Mouse (Mus musculus) kidney, adult 9 months (tissue): Measurements from ENCODE around the gene Nacc1.

Source experiments
- DNase-seq: peaks from one replicate; pipeline ENCODE4 v3.0.0; 2022

Gene Nacc1

GRCm38 (mm10) chr8:84661458-84661871 lies 26.2 kb downstream of the Nacc1 start:
- DNase-seq = peak; percentile 88

DNA sequence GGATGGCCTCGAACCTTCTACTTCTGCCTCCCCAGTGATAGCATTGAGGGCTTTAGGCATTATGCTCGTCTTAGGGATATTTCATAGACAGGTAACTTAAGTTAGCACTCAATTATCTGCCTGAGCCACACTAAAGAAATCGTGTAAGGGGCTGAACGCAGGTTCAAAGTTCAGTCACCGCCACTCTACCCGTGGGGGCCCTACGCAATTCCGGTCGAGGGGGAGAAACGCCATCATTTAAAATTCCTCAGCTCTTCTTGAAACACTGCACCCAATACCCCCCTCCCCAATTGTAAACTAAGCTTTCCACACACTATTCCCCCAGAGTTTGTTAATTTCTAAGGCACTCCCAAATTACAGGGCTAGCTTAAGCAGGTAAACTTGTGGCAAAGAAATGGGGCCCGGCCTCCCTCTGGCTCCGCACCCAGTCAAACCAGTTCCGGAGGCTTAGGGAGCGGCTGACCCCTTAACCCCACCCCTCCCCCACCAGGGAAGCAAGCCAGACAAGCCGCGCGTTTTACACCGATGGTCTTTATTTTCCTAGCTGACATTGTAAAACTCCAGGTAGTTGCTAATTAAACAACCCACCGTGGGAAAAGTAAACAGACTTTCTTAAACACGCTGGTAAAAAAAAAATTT lies 26.7 kb downstream of the Nacc1 start:
- DNase-seq = peak; percentile 73

DNA sequence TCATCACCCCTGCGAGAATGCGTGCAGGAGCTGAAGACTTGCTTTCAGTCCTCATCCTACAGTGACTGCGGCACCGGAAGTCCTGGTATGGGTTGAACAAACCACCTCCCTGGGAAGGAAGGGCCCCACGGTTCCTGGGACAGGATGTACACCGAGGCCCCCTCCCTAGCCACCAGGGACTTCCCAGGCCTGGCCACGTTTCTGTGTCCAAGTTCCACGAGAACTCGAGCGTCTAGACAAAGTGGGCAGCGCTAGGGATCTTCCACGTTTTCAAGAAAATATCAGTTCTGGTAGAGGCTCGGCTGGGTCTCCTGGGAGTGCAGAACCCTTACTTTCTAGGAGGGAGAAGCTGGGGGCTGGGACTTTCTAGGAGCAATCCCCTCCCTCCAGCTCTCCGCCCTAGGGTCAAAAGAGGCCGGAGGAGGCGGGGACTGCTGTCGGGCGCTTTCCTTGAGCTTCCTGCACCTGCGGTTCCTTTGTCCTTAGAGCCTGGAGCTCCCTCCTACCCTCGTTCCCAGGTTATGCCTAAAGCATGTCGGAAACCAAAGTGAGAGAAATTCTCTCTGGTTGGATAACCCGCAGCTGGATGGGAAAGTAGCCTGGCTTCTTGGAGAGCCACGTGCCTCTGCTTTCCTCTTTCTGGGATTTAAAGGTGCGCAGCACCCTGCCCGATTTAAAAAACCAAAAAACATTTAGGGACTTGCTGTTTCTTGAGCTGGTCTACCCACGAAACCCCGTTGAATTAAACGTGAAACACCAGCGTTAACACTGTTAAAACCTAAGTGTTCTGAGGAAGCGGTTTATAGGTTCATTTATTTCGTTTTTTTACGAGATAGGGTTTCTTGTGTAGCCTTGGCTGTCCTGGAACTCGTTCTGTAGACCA lies 27.5 kb downstream of the Nacc1 start:
- DNase-seq = peak; percentile 75

DNA sequence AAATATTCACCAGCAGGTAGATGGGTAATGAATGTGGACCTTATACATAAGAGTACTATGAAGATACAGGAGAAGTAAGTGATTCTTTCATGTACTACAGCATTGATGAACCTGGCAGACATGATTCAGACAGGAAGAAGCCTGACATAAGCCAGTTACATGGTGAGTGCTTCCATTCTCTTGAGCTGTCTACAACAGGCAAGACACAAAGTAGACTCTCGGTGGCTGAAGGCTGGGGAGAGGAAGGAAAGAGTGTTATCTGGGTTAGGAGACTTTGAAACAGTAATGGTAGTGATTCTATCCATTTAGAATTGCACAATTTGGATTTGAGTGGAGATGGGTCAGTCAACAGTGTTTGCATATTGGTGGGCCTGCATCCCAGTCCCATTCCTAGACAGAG lies 28.7 kb downstream of the Nacc1 start:
- no peak for DNase-seq

DNA sequence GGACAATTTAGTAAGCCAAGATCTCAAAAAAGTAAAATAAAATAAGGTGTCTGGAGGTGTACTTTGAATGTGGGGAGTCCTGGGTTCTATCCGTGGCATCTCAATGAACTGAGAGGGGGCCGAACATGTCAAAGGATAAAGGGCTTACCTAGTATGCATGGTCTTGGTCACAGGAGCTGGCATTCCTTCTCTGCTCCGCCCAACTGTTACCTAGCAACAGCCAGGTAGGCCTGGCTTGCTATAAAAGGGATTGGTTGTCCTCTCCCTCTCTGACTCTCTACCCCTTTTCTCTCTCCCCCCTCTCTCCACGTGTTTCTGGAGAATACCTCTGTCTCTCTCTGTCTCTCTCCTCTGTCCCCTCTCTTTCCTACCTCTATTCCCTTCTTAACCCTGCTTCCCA lies 30.0 kb downstream of the Nacc1 start:
- peak; percentile 57 for DNase-seq

DNA sequence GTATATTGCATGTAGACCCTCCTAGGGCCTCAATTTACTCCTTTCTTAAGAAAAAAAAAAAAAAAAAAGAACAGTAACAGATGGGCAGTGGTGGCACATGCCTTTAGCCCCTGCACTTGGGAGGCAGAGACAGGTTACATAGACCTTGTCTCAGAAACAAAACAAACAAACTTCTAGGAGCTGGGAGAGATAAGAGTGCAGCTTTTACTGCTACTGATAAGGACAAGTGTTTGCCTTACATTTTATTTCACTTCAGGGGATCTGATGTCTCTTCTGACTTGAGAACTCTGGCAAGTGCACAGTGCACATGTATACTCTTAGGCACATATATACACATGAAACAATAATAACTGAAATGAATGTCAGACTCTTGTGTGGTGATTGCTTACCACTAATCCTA lies 30.5 kb downstream of the Nacc1 start:
- DNase-seq = no peak

GRCm38 (mm10) chr8:84656641-84657126 lies 31.0 kb downstream of the Nacc1 start:
- peak; percentile 93 for DNase-seq

DNA sequence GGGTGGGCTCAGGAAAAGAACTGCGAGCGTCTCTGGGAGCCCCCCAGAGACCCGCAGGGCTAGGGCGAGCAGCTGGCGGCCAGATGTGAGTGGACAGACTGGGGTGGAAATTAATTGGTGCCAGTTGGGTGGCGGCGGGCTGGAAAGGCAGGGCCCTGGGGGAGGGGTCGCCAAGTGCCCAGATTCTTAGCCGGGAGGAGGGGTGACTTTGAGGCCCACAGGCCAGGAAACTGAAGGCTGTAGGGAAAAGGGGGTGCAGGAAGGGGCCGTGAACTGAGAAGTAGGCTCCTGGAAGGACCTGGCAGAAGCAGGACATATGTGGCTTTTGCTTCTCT lies 31.5 kb downstream of the Nacc1 start:
- no peak for DNase-seq

DNA sequence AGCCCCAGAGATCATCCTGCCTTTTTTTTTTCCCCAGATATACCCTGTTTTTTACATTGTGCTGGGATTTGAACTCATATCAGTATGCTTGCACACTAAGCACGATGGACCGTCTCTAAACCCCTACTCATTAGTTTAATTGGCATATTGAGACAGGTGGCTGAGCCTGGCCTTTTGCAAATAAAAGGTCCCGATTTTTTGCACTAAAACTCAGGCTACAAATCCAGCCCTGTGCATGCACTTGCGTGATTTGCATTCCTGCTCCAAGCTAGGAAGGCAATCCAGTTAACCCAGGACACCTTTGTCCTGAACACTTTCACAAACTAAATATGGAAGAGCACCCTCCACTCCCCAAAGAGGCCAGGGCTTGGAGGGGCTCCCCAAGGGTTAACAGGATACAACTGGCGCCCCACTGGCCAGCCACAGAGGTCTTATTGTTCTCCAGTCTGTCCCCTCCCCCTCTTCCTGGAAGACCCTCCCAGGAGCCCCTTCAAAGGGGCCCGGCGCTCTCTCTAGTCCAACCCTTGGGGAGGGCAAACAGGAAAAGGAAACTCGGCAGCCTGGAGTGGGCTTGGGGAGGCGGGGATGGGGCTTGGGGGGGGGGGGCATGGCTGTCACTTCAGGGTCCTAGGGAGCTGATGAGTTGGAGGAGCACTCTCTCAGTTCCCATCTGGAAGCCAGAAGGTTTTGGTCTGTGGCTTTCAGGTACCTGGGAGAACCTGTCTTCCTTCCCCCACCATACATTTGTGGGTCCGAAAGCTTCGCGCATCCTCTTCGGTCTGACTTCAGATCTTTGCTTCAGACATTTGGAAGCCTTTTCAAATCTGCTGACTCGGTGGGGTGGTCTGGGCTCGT lies 32.1 kb downstream of the Nacc1 start:
- DNase-seq = no peak

- no peak for DNase-seq
These were observed 33.1 kb downstream of the Nacc1 start for GRCm38 (mm10) chr8:84654597-84654996.

DNA sequence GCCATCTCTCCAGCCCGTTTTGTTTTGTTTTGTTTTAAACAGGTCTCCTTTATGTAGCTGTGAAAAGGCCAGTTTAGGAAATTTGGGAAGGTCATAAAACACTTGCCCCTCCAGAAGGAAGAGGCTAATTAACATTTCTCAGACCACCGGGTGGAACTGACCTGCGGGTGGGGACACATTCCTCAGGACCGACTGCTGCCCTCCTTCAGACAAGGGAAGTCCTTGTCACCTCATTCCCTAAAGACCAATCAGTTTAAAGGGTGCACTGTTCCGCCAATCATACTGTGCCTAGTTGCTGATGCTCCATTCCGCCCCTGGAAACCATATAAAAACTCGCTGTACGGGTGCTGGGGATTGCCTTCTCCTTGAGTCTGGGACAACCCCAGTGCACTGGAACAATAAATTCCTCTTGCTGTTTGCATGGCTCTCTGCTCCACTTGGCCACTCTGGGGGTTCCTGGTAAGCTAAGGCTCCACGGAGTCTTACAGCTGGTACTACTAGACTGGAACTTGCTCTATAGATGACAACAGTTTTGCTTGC lies 34.5 kb downstream of the Nacc1 start:
- no peak for DNase-seq

GRCm38 (mm10) chr8:84650213-84650612 lies 37.4 kb downstream of the Nacc1 start:
- no peak for DNase-seq

- no peak for DNase-seq
These were observed 40.2 kb downstream of the Nacc1 start for GRCm38 (mm10) chr8:84647461-84647901.

GRCm38 (mm10) chr8:84646800-84647199 lies 40.9 kb downstream of the Nacc1 start:
- DNase-seq = no peak

DNA sequence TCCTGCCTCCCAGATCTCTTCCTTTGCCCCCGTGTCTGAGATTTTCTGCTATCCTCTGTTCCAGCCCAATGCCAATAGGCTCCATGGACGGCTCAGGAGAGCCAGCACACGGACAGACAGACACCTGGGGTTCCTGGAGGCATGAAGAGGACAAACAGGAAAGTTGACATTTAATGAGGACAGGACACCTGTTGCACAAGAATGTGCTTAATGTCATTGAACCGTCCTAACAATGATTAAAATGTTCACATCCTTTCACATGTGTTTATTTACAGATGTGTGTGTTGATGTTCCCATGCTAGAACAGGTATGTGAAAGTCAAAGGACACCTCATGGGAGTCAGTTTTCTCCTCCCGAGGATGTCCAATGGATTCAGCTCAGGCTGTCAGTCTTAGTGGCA lies 44.6 kb downstream of the Nacc1 start:
- no peak for DNase-seq

- no peak for DNase-seq
These were observed 45.9 kb downstream of the Nacc1 start for GRCm38 (mm10) chr8:84641578-84642361.

- DNase-seq = no peak
These were observed 46.9 kb downstream of the Nacc1 start for GRCm38 (mm10) chr8:84640617-84641294.

DNA sequence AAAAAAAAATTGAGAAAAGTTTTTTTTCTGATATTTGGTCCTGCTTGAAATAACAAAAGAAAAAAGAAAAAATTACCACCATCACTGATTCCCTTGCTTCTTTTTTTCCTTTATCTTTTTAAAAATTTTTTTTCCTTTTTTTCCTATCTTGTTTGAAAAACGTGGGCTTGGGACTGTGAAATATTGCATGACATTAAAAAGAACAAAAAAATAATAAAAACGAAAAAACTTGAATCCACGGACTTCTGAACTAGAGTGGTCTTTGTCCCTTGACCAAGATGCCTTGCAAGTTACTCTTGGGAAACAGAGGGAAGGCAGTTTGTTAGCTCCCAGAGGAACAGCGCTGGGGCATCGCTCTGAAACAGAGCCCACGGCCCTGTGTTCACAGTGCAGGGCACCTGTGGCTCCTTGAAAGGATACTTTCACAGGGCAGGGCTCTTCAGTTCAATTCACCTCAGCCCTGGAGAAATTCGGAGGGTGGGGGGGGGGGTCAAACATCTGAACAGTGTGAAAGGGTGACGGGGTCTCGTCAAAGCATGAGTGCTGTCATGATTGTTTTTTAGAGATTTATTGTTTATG lies 47.6 kb downstream of the Nacc1 start:
- no peak for DNase-seq

- peak; percentile 95 for DNase-seq
These were observed 48.3 kb downstream of the Nacc1 start for GRCm38 (mm10) chr8:84639162-84640009.

DNA sequence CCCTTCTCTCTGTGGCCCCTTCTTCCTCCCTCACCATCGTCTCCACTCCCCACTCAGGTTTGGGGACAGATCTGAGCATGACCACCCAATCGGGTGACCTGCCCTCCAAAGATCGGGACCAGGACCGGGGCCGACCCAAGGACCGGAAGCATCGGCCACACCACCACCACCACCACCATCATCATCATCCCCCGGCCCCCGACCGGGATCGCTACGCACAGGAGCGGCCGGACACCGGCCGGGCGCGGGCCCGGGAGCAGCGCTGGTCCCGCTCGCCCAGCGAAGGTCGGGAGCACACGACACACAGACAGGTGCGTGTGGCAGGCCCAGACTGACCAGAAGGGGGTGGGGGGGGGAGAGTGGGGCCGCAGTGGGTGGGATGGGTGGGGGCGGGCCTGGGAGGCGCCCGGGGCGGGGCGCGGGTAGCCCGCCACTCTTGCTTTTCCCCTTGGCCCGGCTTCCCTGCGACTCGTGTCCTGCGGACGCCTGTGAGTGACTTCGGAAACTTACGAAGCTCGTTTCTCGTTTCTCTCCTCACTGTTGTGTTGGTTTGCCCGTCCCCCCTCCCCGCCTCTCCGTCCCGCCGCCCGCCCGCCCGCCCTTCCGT lies 49.0 kb downstream of the Nacc1 start:
- no peak for DNase-seq
